ENCODE assay signal across 7 mouse cellular contexts in genomic region chr2:71211591-71212359, GRCm38 (mm10). TPM values are rescaled to one million over a fixed set of nuclear protein-coding genes. Genes with fewer than 3 reads are reported as not detected.
DNase-seq lines count a peak whose midpoint lies in the region; ATAC-seq lines count a peak whose summit lies in the region.

TSS of gene Dync1i2 (plus strand) at chr2:71211706.

- H3K27ac ChIP-seq in embryonic facial prominence, embryonic 12.5 days = peak within 1 kb of the TSS; percentile 83
- 0 out of 2 replicates have a peak within 1 kb of the TSS, but pooled peaks have one; percentile 26 for H3K27ac ChIP-seq in limb, embryonic 11.5 days (replicated peaks; ENCODE audit: low read depth, low read length)
- H3K27ac ChIP-seq in midbrain, embryonic 14.5 days (replicated peaks; ENCODE audit: low read depth, low read length) = peak within 1 kb of the TSS; percentile 93

- peak; percentile 100 for ATAC-seq in embryonic facial prominence, embryonic 12.5 days (ENCODE audit: insufficient number of reproducible peaks, insufficient read depth, low FRiP score, low TSS enrichment)
- peak; percentile 97 for ATAC-seq in limb, embryonic 11.5 days (ENCODE audit: insufficient number of reproducible peaks, low FRiP score, low TSS enrichment, low read depth)
- peak; percentile 99 for ATAC-seq in midbrain, embryonic 14.5 days (ENCODE audit: low FRiP score, low TSS enrichment)

- H3K36me3 ChIP-seq in embryonic facial prominence, embryonic 12.5 days = peaks cover 11% of the 10 kb centered on the region; the same call in 1 of the 2 replicates
- H3K36me3 ChIP-seq in limb, embryonic 11.5 days (ENCODE audit: control insufficient read depth, insufficient read depth, low read length) = no peaks in the 10 kb centered on the region
- H3K36me3 ChIP-seq in midbrain, embryonic 14.5 days (ENCODE audit: control insufficient read depth, insufficient read depth, low read length) = peaks cover 15% of the 10 kb centered on the region

- H3K9me3 ChIP-seq in embryonic facial prominence, embryonic 12.5 days = no peaks in the 10 kb centered on the region
- no peaks in the 10 kb centered on the region for H3K9me3 ChIP-seq in limb, embryonic 11.5 days (ENCODE audit: control insufficient read depth, low read length)
- no peaks in the 10 kb centered on the region for H3K9me3 ChIP-seq in midbrain, embryonic 14.5 days (ENCODE audit: control insufficient read depth, low read length)

- H3K4me3 ChIP-seq in embryonic facial prominence, embryonic 12.5 days = peak within 1 kb of the TSS; percentile 87
- H3K4me3 ChIP-seq in limb, embryonic 11.5 days (ENCODE audit: low read depth, low read length) = peak within 1 kb of the TSS; percentile 98
- peak within 1 kb of the TSS; percentile 90 for H3K4me3 ChIP-seq in midbrain, embryonic 14.5 days (replicated peaks; ENCODE audit: low read depth, low read length)

- peak; percentile 87 for DNase-seq in adrenal gland, postnatal 25 days
- peak; percentile 99 for DNase-seq in heart, adult 11 months
- peak; percentile 94 for DNase-seq in kidney, adult 18-20 months
- DNase-seq in limb, embryonic 11.5 days (ENCODE audit: low spot score) = peak; percentile 94
- peak; percentile 97 for DNase-seq in midbrain, embryonic 14.5 days
- peak; percentile 79 to 81 for DNase-seq in spleen, adult 18-20 months

- peak within 1 kb of the TSS; percentile 58 for H3K4me2 ChIP-seq in embryonic facial prominence, embryonic 12.5 days (replicated peaks)
- H3K4me2 ChIP-seq in limb, embryonic 11.5 days (ENCODE audit: low read depth, severe bottlenecking) = peak within 1 kb of the TSS; percentile 60
- peak within 1 kb of the TSS; percentile 54 for H3K4me2 ChIP-seq in midbrain, embryonic 14.5 days (ENCODE audit: low read length)

- H3K9ac ChIP-seq in embryonic facial prominence, embryonic 12.5 days = peak within 1 kb of the TSS; percentile 90
- peak within 1 kb of the TSS; percentile 96 for H3K9ac ChIP-seq in limb, embryonic 11.5 days (ENCODE audit: low read length)
- H3K9ac ChIP-seq in midbrain, embryonic 14.5 days (replicated peaks; ENCODE audit: low read length) = peak within 1 kb of the TSS; percentile 98

- under 1% methylated on average over 57 of the region's 57 CpGs for WGBS in embryonic facial prominence, embryonic 12.5 days
- WGBS in limb, embryonic 11.5 days = under 1% methylated on average over 57 of the region's 57 CpGs
- under 1% methylated on average over 57 of the region's 57 CpGs for WGBS in midbrain, embryonic 14.5 days

- peaks cover 9% of the 10 kb centered on the region for H3K4me1 ChIP-seq in embryonic facial prominence, embryonic 12.5 days
- H3K4me1 ChIP-seq in limb, embryonic 11.5 days (ENCODE audit: control insufficient read depth, insufficient read depth, low read length) = 0 out of 2 replicates have a peak, but pooled peaks cover 2% of the 10 kb centered on the region
- H3K4me1 ChIP-seq in midbrain, embryonic 14.5 days (ENCODE audit: control insufficient read depth, insufficient read depth, low read length) = peaks cover 9% of the 10 kb centered on the region

- no peaks in the 10 kb centered on the region for H3K27me3 ChIP-seq in embryonic facial prominence, embryonic 12.5 days
- no peaks in the 10 kb centered on the region for H3K27me3 ChIP-seq in limb, embryonic 11.5 days (ENCODE audit: control insufficient read depth, insufficient read depth, low read length)
- no peaks in the 10 kb centered on the region for H3K27me3 ChIP-seq in midbrain, embryonic 14.5 days (ENCODE audit: control insufficient read depth, insufficient read depth, low read length)

RNA-seq across cellular contexts. Expression of gene Dync1i2, which starts in this region (rescaled TPM):
- total RNA-seq in adrenal gland, postnatal 25 days (2021) = 100 and 101 TPM in 2 replicates
- polyA plus RNA-seq in embryonic facial prominence, embryonic 12.5 days (2016; fragmentation: Nextera tagmentation; extraction: Ambion mirVana) = 117 and 118 TPM in 2 replicates
- polyA plus RNA-seq in limb, embryonic 11.5 days (2014; fragmentation: Nextera tagmentation; extraction: Ambion mirVana) = 128 and 140 TPM in 2 replicates
- polyA plus RNA-seq in midbrain, embryonic 14.5 days (2014; fragmentation: Nextera tagmentation; extraction: Ambion mirVana) = 184 and 231 TPM in 2 replicates

Comparison
In these comparisons a context has a peak if more than half of its experiments do, and no peak if none do; other contexts are left out.
1. Peak in every context shown above with its lines: DNase-seq, ATAC-seq, H3K4me3 ChIP-seq and H3K27ac ChIP-seq.
2. H3K27ac ChIP-seq: peak in every context shown above with its lines; median percentile 93 in midbrain, embryonic 14.5 days; 83 in embryonic facial prominence, embryonic 12.5 days; 26 in limb, embryonic 11.5 days.